Mouse (Mus musculus) lung, adult 2 months (tissue): Measurements from ENCODE around the gene Cacng1.

Experiments used
- CTCF ChIP-seq: fragments of 200-500 bp; IDR thresholded peaks from 2 replicates; pipeline ENCODE4 v1.5.1; 2011; ENCODE audit warnings: mild to moderate bottlenecking, low read length, control low read depth; ENCODE audit not compliant: insufficient read depth
- POLR2A ChIP-seq: fragments of 200-500 bp; IDR thresholded peaks from 2 replicates; pipeline ENCODE4 v1.6.1; 2011; ENCODE audit warnings: low read depth, mild to moderate bottlenecking, control low read depth, low read length, borderline replicate concordance; ENCODE audit errors: extremely low read depth

DNA sequence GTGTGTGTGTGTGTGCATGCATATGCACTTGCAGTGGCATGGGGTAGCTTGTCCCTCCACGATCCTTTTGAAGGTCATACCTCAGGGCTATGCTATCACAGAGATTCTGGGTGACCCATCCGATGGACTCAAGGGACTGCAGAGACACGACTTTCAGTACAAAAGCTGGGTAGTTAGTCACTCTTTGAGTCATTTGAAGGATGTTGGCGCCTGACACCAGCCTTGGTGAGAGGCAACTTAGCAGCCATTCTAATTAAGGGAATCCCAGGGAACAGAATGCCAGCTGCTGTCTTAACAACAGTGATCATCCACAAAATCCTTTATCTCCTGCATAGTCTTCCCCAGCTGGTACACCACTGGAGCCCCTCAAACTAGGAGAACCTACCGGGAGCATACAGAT is 32.8 kb upstream of the Cacng1 start:
- no peak for TF ChIP-seq POLR2A
- no peak for TF ChIP-seq CTCF
